Mouse (Mus musculus) inflammation-experienced regulatory T-cells, adult 6 months (primary cell): Measurements from ENCODE around the gene Timm8a2. TPM values are rescaled to one million over a fixed set of nuclear protein-coding genes. Genes with fewer than 3 reads are reported as not detected.
A peak's percentile ranks its signal among the peaks of the same experiment; 100 is the strongest.

Source experiments
- ATAC-seq: one replicate; pipeline ENCODE4 v1.8.0; 2017
- polyA plus RNA-seq, 3 experiments: library from polyadenylated mRNA; unstranded; fragments of 100-300 nt; shearing (Covaris generic); gene quantifications; one replicate each; pipeline ENCODE4 v1.2.1; 2017

Gene Timm8a2
- polyA plus RNA-seq, 3 experiments from 2014 or later: not detected

GRCm38 (mm10) chr14:122012193-122012592 lies 22.3 kb upstream of the Timm8a2 start:
- peak; percentile 13 for ATAC-seq

DNA sequence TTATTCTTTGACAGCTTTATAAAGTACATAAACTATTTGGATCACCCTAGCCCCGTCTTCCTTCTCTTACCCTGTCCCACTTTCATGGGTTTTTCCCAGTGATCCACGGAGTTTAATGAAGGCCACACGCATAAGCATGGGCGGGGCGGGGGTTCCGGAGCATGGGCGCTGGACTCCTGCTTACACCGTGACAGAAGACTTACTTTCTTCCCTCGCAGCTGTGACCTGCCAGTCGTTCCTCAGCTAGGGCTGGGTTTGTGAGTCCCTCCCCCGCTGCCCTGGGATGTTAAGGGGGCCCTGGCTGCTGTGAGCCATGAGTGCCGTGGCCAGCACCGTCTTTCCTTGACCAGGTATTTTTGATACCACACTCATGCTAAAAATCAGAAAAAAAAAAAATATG lies 21.7 kb upstream of the Timm8a2 start:
- ATAC-seq: no peak

DNA sequence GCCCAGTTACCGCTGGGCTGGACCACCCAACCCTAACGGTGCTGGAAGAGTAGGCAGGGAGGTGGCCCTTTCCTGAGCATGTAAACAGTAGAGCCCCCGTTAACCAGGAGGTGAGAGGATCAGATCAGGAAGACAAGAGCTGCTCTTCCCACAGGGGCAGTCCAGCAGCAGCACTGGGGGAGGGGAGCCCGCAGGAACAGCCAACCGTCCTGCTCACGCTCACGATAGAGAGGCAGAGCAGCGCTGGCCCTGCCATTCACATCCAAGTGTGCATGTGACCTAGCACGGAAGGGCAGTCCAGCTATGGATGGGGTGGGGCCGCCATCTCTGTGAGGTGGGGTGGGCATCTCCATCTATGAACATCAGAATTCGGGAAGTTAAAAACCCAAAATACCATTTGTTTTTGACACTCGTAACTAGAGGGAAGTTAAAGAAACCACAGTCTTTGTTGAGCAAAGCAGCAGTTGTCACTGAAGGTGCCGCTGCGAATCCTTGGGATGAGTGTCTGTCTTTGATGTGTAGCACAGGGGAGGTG lies 21.0 kb upstream of the Timm8a2 start:
- ATAC-seq: no peak

DNA sequence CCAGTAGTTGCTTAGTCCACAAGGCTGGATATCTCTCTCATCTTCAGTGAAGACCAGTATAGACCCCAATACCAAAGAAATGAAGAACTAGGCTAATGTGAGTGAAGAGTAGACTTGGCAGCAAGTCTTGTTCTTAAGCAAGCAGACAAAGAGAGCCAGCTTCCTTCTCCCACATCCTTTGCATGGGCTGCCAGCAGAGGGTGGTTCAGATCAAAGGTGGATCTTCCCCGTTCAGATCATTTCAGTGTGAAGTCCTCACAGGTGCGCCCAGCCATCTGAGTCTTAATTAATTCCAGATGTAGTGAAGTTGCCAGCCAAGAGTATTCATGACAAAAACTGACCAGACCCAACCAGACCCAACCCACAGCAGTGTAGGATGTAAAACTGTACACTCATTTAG lies 16.5 kb upstream of the Timm8a2 start:
- peak; percentile 30 for ATAC-seq

- ATAC-seq: no peak
These were observed 15.1 kb upstream of the Timm8a2 start for GRCm38 (mm10) chr14:122019389-122019788.

DNA sequence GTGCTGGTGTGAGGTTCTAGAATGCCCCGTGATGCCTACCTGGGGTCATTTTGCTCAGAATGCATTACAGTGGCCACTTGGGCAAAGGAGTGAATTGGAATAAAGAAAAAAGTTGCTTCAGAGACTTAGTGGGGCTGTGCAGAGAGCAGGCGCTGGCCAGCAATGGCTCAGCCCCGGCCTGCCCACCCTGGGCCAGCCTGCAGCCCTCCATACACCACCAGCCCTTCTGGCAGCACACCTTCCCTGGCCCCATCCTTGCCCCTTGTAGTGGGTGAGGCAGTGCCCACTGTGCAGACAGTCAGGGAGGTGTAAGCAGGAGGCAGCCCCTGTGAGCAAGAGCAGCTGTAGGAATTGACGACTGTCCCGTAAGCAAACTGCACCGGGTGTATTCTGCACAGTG lies 13.9 kb upstream of the Timm8a2 start:
- no peak for ATAC-seq

DNA sequence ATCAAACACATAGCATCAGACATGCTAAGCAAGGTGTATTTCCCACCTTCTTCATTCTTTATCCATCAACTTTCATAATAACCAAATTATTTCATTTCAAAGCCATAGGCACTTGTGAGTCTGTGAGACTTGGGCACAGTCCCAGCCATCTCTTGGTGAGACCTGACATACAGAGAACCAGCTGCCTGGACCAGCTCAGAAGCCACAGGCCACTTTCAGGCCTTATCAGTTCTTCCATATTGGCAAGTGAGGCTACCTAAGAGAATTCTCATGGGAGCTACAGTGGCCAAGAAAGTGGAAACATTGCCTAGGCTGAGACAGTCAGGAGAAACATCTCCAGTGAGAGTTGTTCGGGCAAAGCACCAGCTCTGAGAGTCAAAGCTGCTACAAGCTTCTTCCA lies 11.4 kb upstream of the Timm8a2 start:
- no peak for ATAC-seq

- ATAC-seq: no peak
These were observed 10.5 kb upstream of the Timm8a2 start for GRCm38 (mm10) chr14:122023928-122024327.

DNA sequence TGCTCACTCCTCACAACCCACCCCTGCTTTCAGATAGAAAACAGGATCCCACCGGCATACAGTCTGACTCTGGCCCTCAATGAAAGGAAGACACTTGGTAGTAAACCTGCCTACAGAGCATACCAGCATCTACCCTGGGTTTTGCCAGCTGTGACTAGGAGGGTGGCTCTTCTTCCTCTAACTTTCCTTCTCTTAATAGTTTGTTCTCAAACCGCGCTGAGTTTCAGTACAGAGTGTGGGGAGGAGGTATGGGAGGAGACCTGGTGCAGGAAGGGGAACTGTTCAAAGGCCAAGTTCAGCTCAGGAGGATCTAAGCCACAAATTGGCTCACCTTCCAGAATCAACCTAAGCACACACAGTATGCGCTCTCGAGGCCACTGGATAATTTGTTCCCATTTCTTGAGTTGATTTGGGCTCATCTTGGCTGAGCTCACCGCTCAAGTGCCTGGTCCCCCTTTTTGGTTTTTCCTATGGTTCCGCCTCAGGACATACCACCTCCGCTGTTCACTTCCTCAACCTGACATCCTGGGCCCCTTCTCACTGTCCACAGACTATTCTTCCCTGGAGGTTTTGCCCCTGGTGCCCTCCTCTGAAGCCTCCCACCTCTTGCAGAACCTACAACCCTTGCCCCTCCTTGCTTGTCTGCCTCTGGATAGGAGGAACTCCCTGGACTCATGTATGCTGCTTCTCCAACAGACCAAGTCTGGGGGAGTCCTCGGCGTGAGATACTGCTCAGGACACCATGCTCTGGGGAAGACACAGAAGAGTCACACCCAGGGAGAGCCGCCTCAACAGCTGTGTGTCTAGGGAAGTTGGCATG lies 5.3 kb upstream of the Timm8a2 start:
- ATAC-seq: peak; percentile 66

DNA sequence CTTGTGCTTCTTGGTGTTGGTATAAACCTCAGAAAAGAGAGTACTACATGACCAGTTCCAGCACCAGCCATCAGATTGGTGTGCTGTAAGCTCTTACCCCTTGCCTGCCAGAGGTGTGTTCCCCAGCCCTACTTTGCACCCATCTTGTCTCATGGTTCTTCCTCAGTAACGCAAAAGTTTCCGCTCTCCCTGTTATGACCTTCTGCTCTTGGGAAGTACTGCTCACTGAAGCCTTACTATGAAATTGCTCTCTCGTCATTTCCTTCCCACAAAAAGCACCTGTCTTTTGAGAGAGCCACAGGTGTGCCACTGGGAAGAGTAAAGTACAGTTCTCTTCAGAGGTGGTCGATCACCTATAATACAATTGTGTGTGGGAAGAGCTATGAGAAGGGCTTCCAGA lies 4.6 kb upstream of the Timm8a2 start:
- no peak for ATAC-seq

DNA sequence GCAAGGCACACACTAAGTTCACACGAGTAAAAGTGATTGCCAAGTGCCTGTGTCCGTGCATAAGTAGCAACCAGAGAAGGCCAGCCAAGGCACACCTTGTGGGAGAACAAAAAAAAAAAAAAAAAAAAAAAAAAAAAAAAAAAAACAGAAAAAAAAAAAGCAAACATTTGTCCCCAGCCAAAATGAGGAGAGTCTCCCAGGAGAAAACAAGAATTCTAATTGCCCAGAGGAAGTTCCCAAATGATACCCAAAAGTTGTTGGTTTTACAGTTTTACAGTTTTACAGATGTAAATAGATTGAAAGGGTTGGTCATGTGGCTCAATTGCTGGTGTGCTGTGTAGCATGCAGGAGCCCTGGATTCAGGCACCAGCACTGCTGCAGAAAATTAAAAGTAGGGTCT lies 2.4 kb upstream of the Timm8a2 start:
- ATAC-seq: no peak

DNA sequence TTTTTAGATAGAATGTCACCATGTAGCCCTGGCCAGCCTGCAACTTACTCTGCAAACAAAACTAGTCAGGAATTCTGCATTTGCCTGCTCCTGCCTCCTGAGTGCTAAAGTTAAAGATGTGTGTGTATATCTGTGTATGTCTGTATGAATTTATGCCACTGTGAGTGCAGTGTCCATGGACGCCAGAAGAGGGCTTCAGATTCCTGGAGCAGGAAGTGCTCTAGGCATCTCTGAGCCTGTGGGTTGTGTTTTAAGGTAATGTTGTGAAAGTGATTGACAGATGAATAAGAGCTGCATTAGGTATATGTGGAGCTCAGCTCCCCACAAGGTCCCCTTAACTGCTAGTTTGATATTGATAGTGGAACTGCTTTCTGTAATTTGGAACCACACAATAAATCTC lies 707 bp downstream of the Timm8a2 start:
- ATAC-seq: no peak

DNA sequence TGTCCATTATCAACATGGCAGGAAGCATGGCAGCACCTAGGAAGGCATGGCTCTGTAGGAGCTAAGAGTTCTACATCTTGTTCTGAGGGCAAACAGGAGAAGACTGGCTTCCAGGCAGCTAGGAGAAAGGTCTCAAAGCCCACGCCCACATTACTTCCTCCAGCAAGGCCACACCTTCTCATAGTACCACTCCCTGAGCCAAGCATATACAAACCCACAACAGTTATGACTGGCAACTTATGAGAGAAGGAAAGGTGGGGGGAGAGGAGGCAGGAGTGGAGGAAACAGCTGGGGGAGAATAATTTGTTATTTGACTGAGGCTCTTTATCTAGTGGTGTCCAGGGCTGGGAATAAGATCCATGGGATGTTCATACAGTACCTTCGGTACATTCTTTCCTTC lies 1.4 kb downstream of the Timm8a2 start:
- peak; percentile 99 for ATAC-seq

DNA sequence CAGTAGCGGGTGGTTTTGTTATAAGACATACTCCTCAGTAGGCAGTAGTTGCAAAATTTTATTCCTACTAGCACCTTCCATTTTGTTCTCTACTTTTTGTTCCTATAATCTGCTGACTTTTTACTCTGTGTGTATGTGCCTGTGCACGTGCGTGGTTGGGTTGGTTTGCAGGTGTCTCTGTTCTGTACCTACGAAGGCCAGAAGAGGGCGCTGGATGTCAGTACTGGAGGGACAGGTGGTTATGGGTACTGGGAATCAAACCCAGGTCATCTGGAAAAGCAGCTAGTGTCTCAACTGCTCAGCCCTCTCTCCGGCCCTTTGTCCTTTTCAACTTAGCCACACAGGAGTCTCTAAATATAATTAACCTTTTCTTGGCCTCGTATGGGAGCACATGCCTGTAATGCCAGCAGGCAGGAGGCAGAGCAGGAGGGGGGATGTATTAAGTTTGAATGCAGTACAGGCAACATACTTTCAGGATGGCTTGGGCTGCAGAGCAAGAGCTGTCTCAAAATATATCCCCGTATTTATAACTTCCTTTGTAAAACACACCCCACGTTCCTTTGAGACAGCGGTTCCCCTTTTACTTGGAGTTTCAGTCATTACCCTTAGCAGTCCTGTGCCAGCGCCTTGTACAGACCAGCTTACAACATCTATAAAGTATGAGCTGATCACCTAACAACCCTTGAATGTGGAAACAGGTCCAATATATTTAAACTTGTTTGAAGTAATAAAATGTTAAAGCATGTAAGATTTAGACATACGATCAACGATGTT lies 4.6 kb downstream of the Timm8a2 start:
- no peak for ATAC-seq

- peak; percentile 49 for ATAC-seq
These were observed 6.9 kb downstream of the Timm8a2 start for GRCm38 (mm10) chr14:122041413-122041825.

DNA sequence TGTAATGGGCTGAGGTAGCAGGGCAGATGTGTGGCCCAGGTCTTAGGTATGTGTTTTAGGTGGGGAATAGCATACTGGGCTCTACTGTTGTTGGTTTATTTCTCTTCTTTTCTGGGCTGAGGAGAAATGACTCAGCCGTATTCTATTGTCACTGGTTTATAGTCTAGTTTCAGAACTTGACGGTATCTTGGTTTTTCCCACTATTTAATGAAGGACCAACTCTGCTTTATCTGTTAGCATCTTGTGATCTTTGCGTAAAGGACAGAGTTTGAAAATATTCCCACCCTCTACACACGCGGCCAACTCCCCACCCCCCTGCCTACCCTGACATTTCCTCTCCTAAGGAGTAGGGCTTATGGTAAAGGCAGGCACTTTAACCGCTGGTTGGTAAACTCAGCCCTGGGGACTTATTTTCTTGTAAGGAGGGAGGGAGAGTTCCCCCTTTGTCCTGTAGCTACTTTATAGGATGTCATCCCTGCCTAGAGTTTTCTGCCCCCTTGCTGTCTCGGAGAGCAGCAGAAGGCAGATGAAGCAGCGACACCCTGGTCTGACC lies 7.7 kb downstream of the Timm8a2 start:
- peak; percentile 30 for ATAC-seq

DNA sequence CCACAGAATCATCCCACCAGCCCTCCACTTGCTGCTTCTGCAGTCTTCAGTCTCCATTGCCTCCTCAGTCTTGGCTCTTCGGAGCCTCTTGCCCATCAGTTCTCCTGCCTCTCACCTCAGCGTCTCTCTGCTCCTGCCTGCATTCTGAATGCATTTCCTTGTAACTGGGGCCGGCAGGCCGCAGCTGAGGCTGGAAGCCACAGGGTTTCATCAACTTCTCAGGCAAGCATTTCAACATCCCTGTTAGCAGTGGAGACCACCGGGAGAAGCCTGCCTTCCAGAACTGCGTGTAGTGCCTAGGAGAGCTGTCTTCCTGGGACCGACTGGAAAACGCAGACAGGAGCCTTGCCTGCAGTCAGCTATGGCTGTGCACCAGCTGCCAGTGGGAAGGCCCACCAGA lies 13.3 kb downstream of the Timm8a2 start:
- ATAC-seq: no peak

GRCm38 (mm10) chr14:122048816-122049215 lies 14.3 kb downstream of the Timm8a2 start:
- ATAC-seq: no peak

GRCm38 (mm10) chr14:122052896-122053635 lies 18.6 kb downstream of the Timm8a2 start:
- ATAC-seq: peak; percentile 63

DNA sequence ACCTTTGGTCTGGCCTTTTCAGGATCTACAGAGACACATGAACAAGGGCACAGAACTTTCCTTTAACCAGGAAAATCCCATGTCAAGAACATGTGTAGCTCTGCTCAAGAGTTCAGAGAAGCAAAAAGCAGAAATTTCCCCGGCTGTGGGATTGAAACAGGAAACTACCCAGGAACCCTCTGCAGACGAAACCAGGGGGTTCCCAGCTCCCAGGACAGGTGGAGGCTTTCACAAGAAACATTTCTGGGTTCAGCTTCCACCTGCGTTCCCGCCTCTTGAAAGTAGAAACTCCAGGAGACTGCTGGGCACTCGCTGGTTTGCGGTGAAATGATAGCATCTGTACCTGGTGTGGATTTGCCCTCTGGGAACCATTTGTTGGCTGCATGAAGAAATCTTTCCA lies 22.4 kb downstream of the Timm8a2 start:
- ATAC-seq: peak; percentile 7

- ATAC-seq: peak; percentile 34
These were observed 23.5 kb downstream of the Timm8a2 start for GRCm38 (mm10) chr14:122057941-122058346.

DNA sequence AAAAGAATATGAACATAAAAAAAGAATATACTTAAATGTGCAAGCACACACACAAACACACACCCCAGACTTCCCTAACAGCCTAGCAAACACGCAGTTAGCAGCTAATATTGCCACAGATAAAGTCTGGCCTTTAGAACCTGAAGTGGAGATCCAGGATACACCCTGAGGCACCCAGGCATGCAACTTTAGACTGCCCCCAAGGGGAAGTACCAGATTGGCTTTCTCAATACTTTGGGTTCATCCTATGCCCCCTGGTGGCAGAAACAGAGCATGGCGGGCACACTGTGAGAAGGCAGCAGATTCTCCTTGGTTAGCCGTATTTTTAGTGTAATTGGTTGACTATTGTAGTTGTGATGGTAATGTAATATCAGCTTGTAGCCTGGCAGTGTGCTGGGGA lies 26.2 kb downstream of the Timm8a2 start:
- ATAC-seq: peak; percentile 64

DNA sequence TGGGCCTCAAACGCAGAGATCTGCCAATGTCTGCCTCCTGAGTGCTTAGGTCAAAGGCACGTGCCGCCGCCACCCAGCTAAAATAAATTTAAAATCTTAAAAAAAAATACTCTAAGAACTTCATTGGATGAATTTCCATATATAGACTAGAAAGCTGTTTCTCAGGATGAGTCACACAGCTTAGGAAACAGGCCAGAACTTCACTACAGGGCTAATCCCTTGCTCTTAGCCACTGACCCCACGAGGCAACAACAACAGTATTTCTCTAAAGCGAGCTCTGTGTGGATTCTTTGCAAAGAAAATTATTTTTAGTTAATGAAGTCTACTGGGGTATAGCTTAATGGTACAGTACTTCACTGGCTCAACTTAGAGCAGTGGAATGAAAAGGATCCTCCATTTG lies 26.9 kb downstream of the Timm8a2 start:
- ATAC-seq: no peak
